Mouse (Mus musculus) bone marrow, adult 2 months (tissue): ENCODE results near the gene Borcs5. TPM values are rescaled to one million over a fixed set of nuclear protein-coding genes. Genes with fewer than 3 reads are reported as not detected.

Experiments
- H3K27ac ChIP-seq: fragments of 200-500 bp; 2 replicates; pipeline ENCODE4 v1.5.1; 2012; ENCODE audit warnings: low read depth, mild to moderate bottlenecking, control low read depth, inconsistent platforms, low read length; ENCODE audit not compliant: control insufficient read depth, poor library complexity, insufficient read depth
- H3K4me1 ChIP-seq: fragments of 200-500 bp; 2 replicates; pipeline ENCODE4 v1.6.1; 2011; ENCODE audit warnings: low read length; ENCODE audit not compliant: control insufficient read depth, insufficient read depth
- H3K4me3 ChIP-seq: fragments of 200-500 bp; replicated peaks from 2 replicates; pipeline ENCODE3; 2011; ENCODE audit warnings: mild to moderate bottlenecking, low read depth, low read length, control low read depth; ENCODE audit not compliant: control insufficient read depth
- CTCF ChIP-seq: fragments of 200-500 bp; IDR thresholded peaks from 2 replicates; pipeline ENCODE4 v1.5.1; 2011; ENCODE audit warnings: low read length, control low read depth; ENCODE audit not compliant: control insufficient read depth, insufficient read depth
- POLR2A ChIP-seq: fragments of 200-500 bp; IDR thresholded peaks from 2 replicates; pipeline ENCODE4 v1.6.1; 2011; ENCODE audit warnings: low read depth, mild to moderate bottlenecking, control low read depth, low read length, borderline replicate concordance; ENCODE audit not compliant: control insufficient read depth
- WGBS: fragments of 180-500 bp; shearing (Covaris S2); methylation state at CpG from one replicate; pipeline ENCODE4 v1.1.7; 2018; 5-methylcytosine and 5-hydroxymethylcytosine counted together
- polyA plus RNA-seq: library from polyadenylated mRNA; stranded (reverse); fragments of >200 nt; gene quantifications from 2 replicates; pipeline ENCODE4 v1.2.4, GENCODE M21; 2011; ENCODE audit warnings: low replicate concordance; ENCODE audit not compliant: missing spikeins, insufficient read depth, insufficient read length

The Borcs5 gene
- polyA plus RNA-seq, 1 experiment, result 8.0 TPM

DNA sequence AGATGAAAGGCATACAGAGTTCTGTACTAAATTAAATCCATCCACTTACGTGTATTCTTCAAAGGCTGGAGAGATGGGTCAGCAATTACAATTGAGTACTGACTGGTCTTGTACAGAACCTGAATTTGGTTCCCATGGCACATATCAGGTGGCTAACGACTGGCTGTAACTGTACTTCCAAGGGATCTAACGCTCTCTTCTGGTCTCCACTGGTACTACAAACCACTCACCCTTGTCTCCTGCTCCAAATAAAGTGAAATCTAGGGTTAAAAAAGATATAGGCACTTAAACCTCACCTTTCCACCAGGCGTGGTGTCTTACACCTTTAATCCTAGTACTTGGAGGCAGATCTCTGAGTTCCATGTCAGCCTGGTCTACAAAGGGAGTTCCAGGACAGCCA lies 2.8 kb upstream of the Borcs5 start:
- no peaks in the 10 kb centered on the region for H3K4me1 ChIP-seq
- no peak overlapping the region for H3K4me3 ChIP-seq
- H3K27ac ChIP-seq, result no peak overlapping the region
- 74% methylated on average over 4 of the region's 4 CpGs for WGBS
- TF ChIP-seq POLR2A (no peak), CTCF (no peak)

DNA sequence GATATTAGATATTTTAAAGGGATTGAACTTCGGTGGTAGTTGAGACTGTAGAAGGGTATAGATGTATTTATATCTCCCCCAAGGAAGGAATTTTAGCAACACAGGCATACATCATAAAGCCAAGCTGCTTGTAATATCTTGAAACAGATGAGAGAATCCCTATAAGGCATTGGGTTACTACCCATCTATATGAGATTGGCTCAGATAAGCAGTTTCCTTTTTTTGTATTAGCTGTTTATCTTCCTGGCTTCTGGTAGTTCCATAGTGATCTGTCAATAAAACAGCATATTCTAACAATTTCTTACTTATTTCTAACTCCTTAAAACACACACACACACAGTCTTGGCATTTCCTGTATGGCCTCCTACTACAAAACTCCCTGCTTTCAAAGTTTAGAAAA lies 590 bp downstream of the Borcs5 start:
- TF ChIP-seq CTCF, result no peak
- TF ChIP-seq POLR2A, result no peak
- Histone ChIP-seq H3K4me3 (no peak overlapping the region), H3K4me1 (no peaks in the 10 kb centered on the region), H3K27ac (no peak overlapping the region)
- WGBS, result 73% methylated on average over 1 of the region's 1 CpGs

DNA sequence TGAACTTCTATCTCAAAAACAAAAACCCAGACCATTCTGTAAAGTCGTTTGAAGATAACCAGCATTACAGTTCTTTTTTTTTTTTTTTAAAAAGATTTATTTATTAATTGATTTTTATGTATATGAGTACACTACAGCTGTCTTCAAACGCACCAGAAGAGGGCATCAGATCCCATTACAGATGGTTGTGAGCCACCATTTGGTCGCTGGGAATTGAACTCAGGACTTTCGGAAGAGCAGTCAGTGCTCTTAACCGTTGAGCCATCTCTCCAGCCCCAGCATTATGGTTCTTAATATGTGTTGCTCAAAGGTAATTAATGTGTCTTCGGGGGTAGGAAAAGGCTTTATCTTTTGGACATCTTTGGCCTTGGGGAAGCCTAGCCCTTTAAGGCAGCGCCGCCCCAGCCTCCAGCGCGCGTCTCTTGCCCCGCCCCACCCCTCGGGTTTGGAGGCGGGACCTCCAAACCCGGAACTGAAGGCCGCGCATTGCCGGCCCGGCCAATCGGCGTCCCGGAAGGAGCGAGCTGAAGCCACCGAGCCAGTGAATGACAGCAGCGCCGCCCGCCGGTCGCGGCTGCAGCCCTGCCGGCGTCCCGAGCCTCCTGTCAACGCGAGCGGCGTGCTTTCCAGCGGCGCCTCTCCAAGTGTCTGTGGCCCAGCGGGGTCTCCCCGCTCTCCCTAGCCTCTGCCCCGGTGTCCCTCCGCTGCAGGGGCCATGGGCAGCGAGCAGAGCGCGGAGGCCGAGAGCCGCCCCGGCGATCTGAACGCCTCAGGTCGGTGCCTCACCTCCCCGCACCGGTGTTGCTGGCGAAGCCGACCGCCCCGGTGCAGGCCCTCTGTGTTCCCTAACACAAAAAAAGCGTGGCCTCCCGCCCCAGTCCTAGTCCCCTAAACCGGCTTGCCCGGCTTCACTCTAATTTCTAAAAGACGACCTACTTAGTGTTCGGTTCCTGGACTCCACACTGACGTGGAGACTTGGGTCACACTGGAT lies 1.5 kb downstream of the Borcs5 start:
- 4% methylated on average over 65 of the region's 65 CpGs for WGBS

DNA sequence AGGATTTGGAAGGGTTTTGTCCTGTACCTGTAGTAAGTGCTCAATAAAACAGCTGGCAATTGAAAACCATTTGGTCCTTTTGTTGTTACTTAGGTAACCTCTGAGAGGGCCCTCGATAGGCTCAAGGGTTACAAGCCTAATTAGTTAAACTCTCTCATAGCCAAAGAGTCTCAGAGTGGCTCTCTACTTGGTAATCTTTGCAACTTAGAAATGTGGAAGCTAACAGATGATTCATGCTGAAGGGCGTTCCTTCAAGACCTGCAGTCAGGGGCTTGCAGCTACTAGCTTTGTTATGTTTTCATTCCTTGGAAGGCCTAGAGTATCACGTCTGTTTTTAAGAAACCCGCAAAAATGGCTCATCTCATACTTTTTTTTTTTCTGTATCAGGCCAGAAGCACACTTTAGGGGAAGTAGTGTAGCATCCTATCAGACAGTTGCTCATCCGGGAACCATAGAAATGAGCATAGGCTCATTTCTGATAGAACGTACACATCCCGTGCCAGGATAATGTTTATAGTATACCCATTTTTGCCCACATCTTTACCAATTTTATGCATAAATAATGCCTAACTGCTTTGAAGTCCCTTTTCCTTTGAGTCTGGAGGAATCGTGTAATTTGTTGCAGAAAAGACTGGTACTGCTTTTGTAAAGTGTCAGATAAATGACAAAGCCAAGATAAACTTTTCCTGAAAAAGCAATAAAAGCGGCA lies 2.6 kb downstream of the Borcs5 start:
- H3K27ac ChIP-seq, result no peak overlapping the region
- 46% methylated on average over 9 of the region's 9 CpGs for WGBS

More for the DNA sequence above, 1.5 kb downstream of the Borcs5 start:
- Histone ChIP-seq H3K4me1 (no peaks in the 10 kb centered on the region), H3K4me3 (peak overlapping the region; percentile 76), H3K27ac (peak overlapping the region; percentile 78)
- peak; percentile 59 for TF ChIP-seq CTCF
- peak; percentile 64; the same call in 1 of the 2 replicates for TF ChIP-seq POLR2A

DNA sequence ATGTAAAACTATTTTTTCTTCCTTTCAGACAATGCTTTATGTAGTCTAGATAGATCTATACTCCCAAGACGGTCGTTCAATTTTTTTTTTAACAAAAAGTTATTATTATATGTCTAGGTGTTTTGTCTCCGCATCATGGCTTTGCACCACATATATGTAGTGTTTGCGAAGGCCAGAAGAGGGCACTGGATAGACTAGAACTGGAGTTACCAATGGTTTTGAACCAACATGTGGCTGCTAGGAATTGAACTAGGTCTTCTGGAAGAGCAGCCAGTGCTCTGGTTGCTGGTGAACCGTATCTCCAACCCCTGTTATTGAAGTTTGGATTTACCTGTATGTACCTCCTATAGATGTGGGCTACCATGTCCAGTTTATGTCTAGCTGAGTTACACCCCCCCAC lies 4.0 kb downstream of the Borcs5 start:
- Histone ChIP-seq H3K4me1 (no peaks in the 10 kb centered on the region), H3K27ac (no peak overlapping the region), H3K4me3 (no peak overlapping the region)
- TF ChIP-seq CTCF (no peak), POLR2A (no peak)
- WGBS, result 83% methylated on average over 5 of the region's 5 CpGs

More for the DNA sequence above, 2.6 kb downstream of the Borcs5 start:
- no peak overlapping the region for H3K4me3 ChIP-seq
- TF ChIP-seq POLR2A (no peak), CTCF (no peak)
- H3K4me1 ChIP-seq, result no peaks in the 10 kb centered on the region

DNA sequence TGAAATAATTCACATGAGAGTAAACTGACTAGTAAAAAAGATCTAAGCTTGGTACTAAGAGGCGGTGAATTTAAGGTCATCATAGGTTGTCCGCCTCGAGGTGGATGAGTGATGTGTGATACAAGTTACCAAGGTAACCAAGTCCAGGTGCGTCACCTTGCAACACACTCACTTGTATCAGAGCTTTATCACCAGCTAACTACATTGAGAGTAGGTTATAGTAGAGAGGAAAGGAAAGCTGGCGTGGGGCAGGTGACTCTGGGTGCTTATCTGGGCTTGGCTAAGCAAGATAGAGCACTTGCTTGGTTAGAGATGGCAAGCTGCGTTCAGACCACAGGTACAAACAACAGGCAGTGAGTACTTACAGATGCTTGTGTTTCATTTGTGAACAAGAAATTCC lies 7.5 kb downstream of the Borcs5 start:
- WGBS, result 82% methylated on average over 6 of the region's 6 CpGs
- Histone ChIP-seq H3K4me3 (no peak overlapping the region), H3K4me1 (no peaks in the 10 kb centered on the region), H3K27ac (no peak overlapping the region)
- no peak for TF ChIP-seq POLR2A
- TF ChIP-seq CTCF, result no peak

DNA sequence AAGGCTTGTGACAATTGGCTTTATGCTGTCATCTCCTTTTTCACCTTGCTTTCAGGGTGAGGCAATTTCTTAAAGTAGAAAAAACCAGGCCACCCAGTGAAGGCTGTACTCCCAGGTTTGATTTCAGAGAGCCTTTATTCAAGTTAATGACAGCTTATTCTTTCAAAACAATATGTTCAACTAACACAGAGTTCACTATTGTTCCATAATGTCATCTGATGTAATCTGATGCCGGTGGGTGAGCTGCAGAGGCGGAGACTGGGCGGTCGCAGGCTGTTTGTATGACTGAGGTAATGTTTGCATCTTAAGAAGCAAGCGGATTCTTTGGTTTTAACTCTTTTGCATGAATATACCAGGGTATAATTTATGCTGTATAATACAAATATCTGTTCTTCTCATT lies 8.3 kb downstream of the Borcs5 start:
- Histone ChIP-seq H3K4me3 (no peak overlapping the region), H3K27ac (no peak overlapping the region), H3K4me1 (no peaks in the 10 kb centered on the region)
- TF ChIP-seq POLR2A (no peak), CTCF (no peak)
- WGBS, result 76% methylated on average over 5 of the region's 5 CpGs

DNA sequence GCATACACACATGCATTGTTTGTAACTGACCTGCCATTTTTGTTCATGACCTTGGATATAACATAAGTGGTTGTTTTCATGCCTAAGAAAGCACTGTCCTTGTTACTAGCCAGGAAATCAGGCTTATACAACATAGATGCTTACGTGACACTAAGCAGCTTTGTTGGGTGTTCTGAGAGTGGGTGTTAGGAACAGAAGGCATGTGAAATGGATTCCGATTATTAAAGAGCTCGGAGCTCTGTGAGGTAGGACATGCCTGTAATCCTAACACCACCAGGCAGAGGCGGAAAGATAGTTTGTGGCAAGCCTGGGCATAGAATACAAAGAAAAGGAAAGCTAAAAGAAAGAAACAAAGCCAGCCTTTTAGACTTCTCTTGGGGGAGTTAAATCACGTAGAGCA lies 9.0 kb downstream of the Borcs5 start:
- H3K4me3 ChIP-seq, result no peak overlapping the region
- TF ChIP-seq POLR2A (no peak), CTCF (no peak)
- no peaks in the 10 kb centered on the region for H3K4me1 ChIP-seq
- H3K27ac ChIP-seq, result no peak overlapping the region
- 86% methylated on average over 5 of the region's 5 CpGs for WGBS
